Comparison of ENCODE assay signal across 8 mouse cellular contexts in genomic region chr13:113869212-113870205, GRCm38 (mm10).
DNase-seq lines count a peak whose midpoint lies in the region; ATAC-seq and TF ChIP-seq lines count a peak whose summit lies in the region.

No protein-coding gene starts in this region.

- H3K4me3 ChIP-seq in forebrain, postnatal 0 days (ENCODE audit: low read depth, low read length), result no peak overlapping the region
- H3K4me3 ChIP-seq in hindbrain, embryonic 13.5 days, result no peak overlapping the region
- H3K4me3 ChIP-seq in midbrain, postnatal 0 days (ENCODE audit: low read depth, low read length), result no peak overlapping the region

- 0 out of 2 replicates have a peak, but pooled peaks have one; percentile 44 for ATAC-seq in forebrain, postnatal 0 days
- ATAC-seq in hindbrain, embryonic 13.5 days (ENCODE audit: low FRiP score), result peak; percentile 32; the same call in 1 of the 2 replicates
- ATAC-seq in midbrain, postnatal 0 days (ENCODE audit: low FRiP score), result 0 out of 2 replicates have a peak, but pooled peaks have one; percentile 42

- no peaks in the 10 kb centered on the region for H3K27me3 ChIP-seq in forebrain, postnatal 0 days (ENCODE audit: insufficient read depth, low read length)
- H3K27me3 ChIP-seq in hindbrain, embryonic 13.5 days, result no peaks in the 10 kb centered on the region
- no peaks in the 10 kb centered on the region for H3K27me3 ChIP-seq in midbrain, postnatal 0 days (ENCODE audit: insufficient read depth, low read length)

- WGBS in forebrain, postnatal 0 days, result 67% methylated on average over 20 of the region's 20 CpGs
- WGBS in hindbrain, embryonic 13.5 days, result 73% methylated on average over 20 of the region's 20 CpGs
- WGBS in midbrain, postnatal 0 days, result 67% methylated on average over 20 of the region's 20 CpGs

- no peak overlapping the region for H3K4me2 ChIP-seq in forebrain, postnatal 0 days (ENCODE audit: low read depth)
- no peak overlapping the region for H3K4me2 ChIP-seq in hindbrain, embryonic 13.5 days
- H3K4me2 ChIP-seq in midbrain, postnatal 0 days (ENCODE audit: low read depth, low read length, poor library complexity, severe bottlenecking), result no peak overlapping the region

- DNase-seq in urinary bladder, postnatal 25 days (ENCODE audit: low spot score), result peak; percentile 57
- DNase-seq in urinary bladder, postnatal 10 days (ENCODE audit: low spot score), result no peak
- DNase-seq in cerebellum, adult 8-10 months, result peak; percentile 40
- DNase-seq in forebrain, postnatal 0 days, result peak; percentile 68
- peak; percentile 74 for DNase-seq in liver
- DNase-seq in midbrain, postnatal 0 days (ENCODE audit: low spot score), result peak; percentile 50
- peak; percentile 36 to 76 for DNase-seq in thymus, postnatal 10 days (ENCODE audit: low spot score in 2 of 2)

- H3K9ac ChIP-seq in forebrain, postnatal 0 days, result no peak overlapping the region
- H3K9ac ChIP-seq in hindbrain, embryonic 13.5 days, result no peak overlapping the region
- H3K9ac ChIP-seq in midbrain, postnatal 0 days (replicated peaks; ENCODE audit: low read length, poor library complexity, severe bottlenecking), result no peak overlapping the region

- TF ChIP-seq CTCF in forebrain, postnatal 0 days (IDR thresholded peaks at IDR 0.05; ENCODE audit: low read depth), result peak; percentile 78
- TF ChIP-seq CTCF in midbrain, postnatal 0 days (IDR thresholded peaks at IDR 0.05), result peak; percentile 78

- no peaks in the 10 kb centered on the region for H3K4me1 ChIP-seq in forebrain, postnatal 0 days (ENCODE audit: insufficient read depth)
- H3K4me1 ChIP-seq in hindbrain, embryonic 13.5 days (replicated peaks), result no peaks in the 10 kb centered on the region; the same call in 1 of the 2 replicates
- H3K4me1 ChIP-seq in midbrain, postnatal 0 days (ENCODE audit: insufficient read depth, low read length), result no peaks in the 10 kb centered on the region

- H3K27ac ChIP-seq in forebrain, postnatal 0 days (ENCODE audit: low read depth, low read length), result no peak overlapping the region
- H3K27ac ChIP-seq in hindbrain, embryonic 13.5 days, result no peak overlapping the region
- no peak overlapping the region for H3K27ac ChIP-seq in midbrain, postnatal 0 days (ENCODE audit: low read depth, low read length)

- no peaks in the 10 kb centered on the region for H3K9me3 ChIP-seq in forebrain, postnatal 0 days (ENCODE audit: low read length)
- H3K9me3 ChIP-seq in hindbrain, embryonic 13.5 days, result no peaks in the 10 kb centered on the region
- no peaks in the 10 kb centered on the region for H3K9me3 ChIP-seq in midbrain, postnatal 0 days (ENCODE audit: low read length)

- H3K36me3 ChIP-seq in forebrain, postnatal 0 days (ENCODE audit: insufficient read depth), result no peaks in the 10 kb centered on the region
- no peaks in the 10 kb centered on the region for H3K36me3 ChIP-seq in hindbrain, embryonic 13.5 days
- no peaks in the 10 kb centered on the region for H3K36me3 ChIP-seq in midbrain, postnatal 0 days (ENCODE audit: insufficient read depth, low read length)
